Mouse (Mus musculus) kidney, postnatal 0 days (tissue): Measurements from ENCODE around the gene Snrk. TPM values are rescaled to one million over a fixed set of nuclear protein-coding genes. Genes with fewer than 3 reads are reported as not detected.

Experiments used
- ATAC-seq: fragments of 200-750 bp; cut with Nextera tagmentation; replicated peaks from 2 replicates; pipeline ENCODE4 v1.8.0; 2017; ENCODE audit warnings: low read depth, moderate number of reproducible peaks, moderate TSS enrichment, moderate library complexity; ENCODE audit not compliant: low FRiP score
- DNase-seq: peaks from one replicate; pipeline ENCODE4 v3.0.0-alpha.2; 2016; ENCODE audit warnings: low spot score
- H3K27ac ChIP-seq: fragments of 300-500 bp; sonication (generic); 2 replicates; pipeline ENCODE4 v1.5.1; 2014; ENCODE audit warnings: mild to moderate bottlenecking
- H3K27me3 ChIP-seq: fragments of 300-500 bp; sonication (generic); 2 replicates; pipeline ENCODE4 v1.6.1; 2014; ENCODE audit warnings: low read length, mixed read lengths; ENCODE audit not compliant: insufficient read depth
- H3K36me3 ChIP-seq: fragments of 300-500 bp; sonication (generic); 2 replicates; pipeline ENCODE4 v1.6.1; 2014; ENCODE audit warnings: low read length, mixed read lengths; ENCODE audit not compliant: insufficient read depth
- H3K4me1 ChIP-seq: fragments of 300-500 bp; sonication (generic); replicated peaks from 2 replicates; pipeline ENCODE4 v1.6.1; 2014; ENCODE audit warnings: antibody characterized with exemption, low read length, mixed read lengths; ENCODE audit not compliant: insufficient read depth
- H3K4me2 ChIP-seq: fragments of 300-500 bp; sonication (generic); 2 replicates; pipeline ENCODE4 v1.6.1; 2014; ENCODE audit warnings: mild to moderate bottlenecking, low read length, moderate library complexity, mixed read lengths
- H3K4me3 ChIP-seq: fragments of 300-500 bp; sonication (generic); replicated peaks from 2 replicates; pipeline ENCODE4 v1.5.1; 2014; ENCODE audit warnings: low read depth, low read length
- H3K9ac ChIP-seq: fragments of 300-500 bp; sonication (generic); 2 replicates; pipeline ENCODE4 v1.6.1; 2014; ENCODE audit warnings: low read depth, low read length
- H3K9me3 ChIP-seq: fragments of 300-500 bp; sonication (generic); replicated peaks from 2 replicates; pipeline ENCODE4 v1.6.1; 2016; ENCODE audit warnings: low read length, inconsistent platforms, mixed read lengths
- CTCF ChIP-seq: IDR thresholded peaks from 2 replicates; pipeline ENCODE4 v1.5.1; 2016; ENCODE audit warnings: antibody characterized with exemption, low read depth, mild to moderate bottlenecking, moderate library complexity
- WGBS: fragments of 180-500 bp; shearing (Covaris S2); extraction: QIAGEN DNeasy Blood & Tissue Kit; methylation state at CpG from one replicate; pipeline ENCODE4 v1.1.7; 2014; 5-methylcytosine and 5-hydroxymethylcytosine counted together
- polyA plus RNA-seq: library from polyadenylated mRNA; unstranded; fragments of >200 nt; fragmentation: Nextera tagmentation; extraction: Ambion mirVana; gene quantifications from 2 replicates; pipeline ENCODE4 v1.2.1, GENCODE M21; 2015

Snrk gene
- polyA plus RNA-seq, 1 experiment from 2014 or later = 51.3 TPM

GRCm38 (mm10) chr9:122187451-122187921 is 70.4 kb downstream of the Snrk start:
- no peak for TF ChIP-seq CTCF
- H3K36me3 ChIP-seq = no peaks in the 10 kb centered on the region
- H3K27me3 ChIP-seq = no peaks in the 10 kb centered on the region
- no peak overlapping the region for H3K9ac ChIP-seq
- H3K9me3 ChIP-seq = no peaks in the 10 kb centered on the region
- DNase-seq = no peak
- peak overlapping the region; percentile 80; the same call in 1 of the 2 replicates for H3K27ac ChIP-seq
- H3K4me2 ChIP-seq = no peak overlapping the region
- H3K4me3 ChIP-seq = no peak overlapping the region
- H3K4me1 ChIP-seq = peaks cover 19% of the 10 kb centered on the region; the same call in 1 of the 2 replicates
- 73% methylated on average over 7 of the region's 7 CpGs for WGBS
- ATAC-seq = no peak

- DNase-seq = peak; percentile 55
- 56% methylated on average over 1 of the region's 1 CpGs for WGBS
- peak; percentile 76 for ATAC-seq
Measured at GRCm38 (mm10) chr9:122188724-122189123, 71.7 kb downstream of the Snrk start.

GRCm38 (mm10) chr9:122193361-122193760 is 76.3 kb downstream of the Snrk start:
- Histone ChIP-seq H3K4me1 (no peaks in the 10 kb centered on the region), H3K27ac (no peak overlapping the region), H3K36me3 (no peaks in the 10 kb centered on the region), H3K9me3 (no peaks in the 10 kb centered on the region), H3K4me2 (no peak overlapping the region), H3K4me3 (no peak overlapping the region), H3K27me3 (no peaks in the 10 kb centered on the region), H3K9ac (no peak overlapping the region)
- TF ChIP-seq CTCF = no peak
- DNase-seq (no peak), ATAC-seq (no peak)
- 60% methylated on average over 5 of the region's 5 CpGs for WGBS

More at GRCm38 (mm10) chr9:122188724-122189123, 71.7 kb downstream of the Snrk start:
- H3K4me3 ChIP-seq = no peak overlapping the region
- TF ChIP-seq CTCF = peak; percentile 57
- H3K36me3 ChIP-seq = no peaks in the 10 kb centered on the region
- no peak overlapping the region for H3K4me2 ChIP-seq
- H3K4me1 ChIP-seq = peaks cover 19% of the 10 kb centered on the region; the same call in 1 of the 2 replicates
- no peak overlapping the region for H3K9ac ChIP-seq
- no peaks in the 10 kb centered on the region for H3K9me3 ChIP-seq
- H3K27ac ChIP-seq = no peak overlapping the region
- no peaks in the 10 kb centered on the region for H3K27me3 ChIP-seq

GRCm38 (mm10) chr9:122193823-122194222 is 76.8 kb downstream of the Snrk start:
- no peak for DNase-seq
- no peaks in the 10 kb centered on the region for H3K4me1 ChIP-seq
- no peaks in the 10 kb centered on the region for H3K27me3 ChIP-seq
- no peak overlapping the region for H3K4me2 ChIP-seq
- 79% methylated on average over 5 of the region's 5 CpGs for WGBS
- no peaks in the 10 kb centered on the region for H3K9me3 ChIP-seq
- no peak overlapping the region for H3K9ac ChIP-seq
- no peaks in the 10 kb centered on the region for H3K36me3 ChIP-seq
- no peak for TF ChIP-seq CTCF
- H3K4me3 ChIP-seq = no peak overlapping the region
- no peak overlapping the region for H3K27ac ChIP-seq
- ATAC-seq = no peak

- H3K4me3 ChIP-seq = no peak overlapping the region
- DNase-seq = no peak
- H3K4me2 ChIP-seq = no peak overlapping the region
- ATAC-seq = no peak
- H3K27me3 ChIP-seq = no peaks in the 10 kb centered on the region
- no peaks in the 10 kb centered on the region for H3K9me3 ChIP-seq
- no peaks in the 10 kb centered on the region for H3K4me1 ChIP-seq
- no peak overlapping the region for H3K9ac ChIP-seq
- no peaks in the 10 kb centered on the region for H3K36me3 ChIP-seq
- no peak for TF ChIP-seq CTCF
- H3K27ac ChIP-seq = no peak overlapping the region
- WGBS = 74% methylated on average over 5 of the region's 5 CpGs
Measured at GRCm38 (mm10) chr9:122195042-122195682, 78.1 kb downstream of the Snrk start.

GRCm38 (mm10) chr9:122197021-122197420 is 80.0 kb downstream of the Snrk start:
- Histone ChIP-seq H3K4me1 (no peaks in the 10 kb centered on the region), H3K27ac (0 out of 2 replicates have a peak overlapping the region, but pooled peaks have one; percentile 15), H3K9me3 (no peaks in the 10 kb centered on the region), H3K4me3 (no peak overlapping the region), H3K27me3 (no peaks in the 10 kb centered on the region), H3K9ac (no peak overlapping the region), H3K36me3 (no peaks in the 10 kb centered on the region), H3K4me2 (no peak overlapping the region)
- no peak for ATAC-seq
- 63% methylated on average over 5 of the region's 5 CpGs for WGBS
- DNase-seq = no peak
- TF ChIP-seq CTCF = no peak
